Mouse (Mus musculus): ENCODE data around the gene Rbpms2. TPM values are rescaled to one million over a fixed set of nuclear protein-coding genes. Genes with fewer than 3 reads are reported as not detected.
A peak's percentile ranks its signal among the peaks of the same experiment; 100 is the strongest.

Rbpms2 gene
- total and polyA plus RNA-seq, 2 experiments, result 9.8 to 110 TPM

DNA sequence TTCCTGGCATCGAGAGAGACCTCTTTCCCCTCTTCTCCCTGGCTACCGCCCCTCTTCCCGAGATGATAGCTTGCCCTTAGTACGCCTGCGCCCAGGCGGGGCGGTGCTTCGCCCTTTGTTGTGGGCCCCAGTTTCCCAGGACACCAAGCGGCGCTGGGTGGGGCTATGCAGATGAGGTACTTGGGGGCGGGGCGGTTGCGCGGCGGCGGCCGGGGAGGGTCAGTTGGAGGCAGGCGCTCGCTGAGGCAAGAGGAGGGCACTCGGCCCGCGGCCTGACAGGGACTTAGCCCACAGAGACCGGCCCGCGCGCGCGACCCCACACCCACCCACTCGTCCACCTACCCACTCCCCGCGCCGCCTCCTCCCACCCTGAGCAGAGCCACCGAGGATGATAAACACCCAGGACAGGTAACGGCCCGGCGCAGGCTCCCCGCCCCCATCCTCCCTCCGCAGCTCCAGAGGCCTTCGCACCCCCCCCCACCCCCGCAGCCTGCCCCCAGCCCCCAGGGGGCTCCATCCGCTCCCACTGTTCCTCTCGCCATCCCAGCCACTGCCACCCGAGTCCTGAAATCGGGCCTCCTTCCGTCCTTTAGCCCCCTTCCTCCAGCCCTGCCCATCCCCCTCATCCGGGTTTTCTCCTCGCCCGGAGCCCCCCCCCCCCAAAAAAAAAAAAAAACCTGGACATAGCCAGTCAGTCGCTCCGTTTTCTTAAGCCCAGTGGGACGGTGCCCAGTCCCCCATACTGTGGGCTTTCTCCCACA lies 47.1 kb downstream of the Rbpms2 start:
- H3K36me3 ChIP-seq (ENCODE audit: control insufficient read depth, insufficient read depth, low read length), result no peaks in the 10 kb centered on the region
- peak; percentile 77 for DNase-seq (ENCODE audit: extremely low read depth, low read depth, low spot score)
- H3K27ac ChIP-seq (replicated peaks; ENCODE audit: insufficient read depth, low read depth, low read length), result peak overlapping the region; percentile 12; the same call in 1 of the 2 replicates
- peak overlapping the region; percentile 81 for H3K9ac ChIP-seq (ENCODE audit: low read depth, low read length)
- H3K79me2 ChIP-seq (ENCODE audit: control insufficient read depth, insufficient read depth, low read length), result peaks cover 14% of the 10 kb centered on the region; the same call in 1 of the 2 replicates
- peak overlapping the region; percentile 74 for H3K4me3 ChIP-seq (ENCODE audit: insufficient read depth, low read depth, low read length)
- H3K4me1 ChIP-seq (ENCODE audit: control insufficient read depth, insufficient read depth, low read length), result peaks cover 28% of the 10 kb centered on the region
- WGBS, result under 1% methylated on average over 38 of the region's 51 CpGs
- TF ChIP-seq CTCF (IDR thresholded peaks at IDR 0.05; ENCODE audit: low read depth, low read length) (no peak), POLR2A (IDR thresholded peaks at IDR 0.05; ENCODE audit: extremely low read depth, insufficient read depth, low read length) (peak; percentile 41; the same call in 1 of the 2 replicates)
- no peaks in the 10 kb centered on the region for H3K27me3 ChIP-seq (ENCODE audit: control insufficient read depth, insufficient read depth, low read length)

DNA sequence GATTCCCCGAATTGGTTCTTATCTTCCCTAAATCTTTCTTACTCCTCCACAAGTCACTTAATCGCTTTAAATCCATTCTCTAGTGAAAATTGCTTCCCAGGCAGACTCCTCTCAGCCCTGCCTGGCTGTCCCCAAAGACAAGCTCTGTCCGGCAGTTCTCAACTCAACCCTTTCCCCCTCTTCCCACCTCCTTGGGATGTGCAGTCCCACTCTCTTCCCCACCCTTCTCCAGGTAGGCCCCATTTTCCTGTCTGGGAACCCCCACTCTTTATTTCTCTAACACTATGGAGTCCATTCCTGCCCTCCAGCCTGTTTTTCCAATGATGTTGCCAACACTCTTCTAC lies 47.6 kb downstream of the Rbpms2 start:
- 16% methylated on average over 3 of the region's 3 CpGs for WGBS
- no peak for DNase-seq (ENCODE audit: extremely low read depth, low read depth, low spot score)
- peak overlapping the region; percentile 74 for H3K4me3 ChIP-seq (ENCODE audit: insufficient read depth, low read depth, low read length)
- peaks cover 16% of the 10 kb centered on the region; the same call in 1 of the 2 replicates for H3K79me2 ChIP-seq (ENCODE audit: control insufficient read depth, insufficient read depth, low read length)
- no peaks in the 10 kb centered on the region for H3K36me3 ChIP-seq (ENCODE audit: control insufficient read depth, insufficient read depth, low read length)
- H3K27ac ChIP-seq (replicated peaks; ENCODE audit: insufficient read depth, low read depth, low read length), result peak overlapping the region; percentile 12
- H3K27me3 ChIP-seq (ENCODE audit: control insufficient read depth, insufficient read depth, low read length), result no peaks in the 10 kb centered on the region
- no peak for TF ChIP-seq CTCF (IDR thresholded peaks at IDR 0.05; ENCODE audit: low read depth, low read length)
- no peak for TF ChIP-seq POLR2A (IDR thresholded peaks at IDR 0.05; ENCODE audit: extremely low read depth, insufficient read depth, low read length)
- peaks cover 26% of the 10 kb centered on the region for H3K4me1 ChIP-seq (ENCODE audit: control insufficient read depth, insufficient read depth, low read length)
- peak overlapping the region; percentile 81 for H3K9ac ChIP-seq (ENCODE audit: low read depth, low read length)

DNA sequence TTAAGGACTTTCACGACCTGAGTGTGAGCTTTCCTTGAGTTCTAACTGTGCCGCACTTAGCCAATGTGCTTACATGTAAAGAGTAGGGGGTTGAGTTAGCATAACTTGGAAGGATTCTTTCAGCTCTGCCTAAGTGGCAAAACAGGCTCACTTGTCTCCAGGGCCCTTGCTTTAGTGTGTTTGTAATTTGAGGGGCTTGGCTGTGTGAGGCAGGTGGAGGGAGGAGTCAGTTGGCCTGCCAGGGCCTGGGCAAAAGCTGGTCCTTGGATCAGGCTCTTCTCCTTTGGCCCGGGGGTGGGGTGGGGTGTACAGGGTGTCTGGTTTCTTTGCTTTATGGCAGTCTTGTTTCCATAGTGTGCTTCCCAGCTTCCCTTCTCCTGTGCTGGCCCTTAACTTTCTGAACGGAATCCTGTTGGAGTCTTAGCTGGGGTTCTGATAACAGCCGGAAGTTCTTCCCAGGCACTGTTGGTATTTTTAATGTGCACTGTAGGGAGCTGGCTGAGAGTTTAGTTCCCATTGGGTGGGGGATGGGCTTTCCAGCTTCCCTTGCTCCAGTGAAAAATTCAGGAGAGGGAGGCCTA lies 49.8 kb downstream of the Rbpms2 start:
- no peaks in the 10 kb centered on the region for H3K36me3 ChIP-seq (ENCODE audit: control insufficient read depth, insufficient read depth, low read length)
- H3K79me2 ChIP-seq (ENCODE audit: control insufficient read depth, insufficient read depth, low read length), result peaks cover 20% of the 10 kb centered on the region; the same call in 1 of the 2 replicates
- no peaks in the 10 kb centered on the region for H3K27me3 ChIP-seq (ENCODE audit: control insufficient read depth, insufficient read depth, low read length)
- H3K4me1 ChIP-seq (ENCODE audit: control insufficient read depth, insufficient read depth, low read length), result peaks cover 26% of the 10 kb centered on the region
- peak overlapping the region; percentile 76 for H3K27ac ChIP-seq (replicated peaks; ENCODE audit: insufficient read depth, low read depth, low read length)
- TF ChIP-seq POLR2A (IDR thresholded peaks at IDR 0.05; ENCODE audit: extremely low read depth, insufficient read depth, low read length) (no peak), CTCF (IDR thresholded peaks at IDR 0.05; ENCODE audit: low read depth, low read length) (no peak)
- peak overlapping the region; percentile 53 for H3K9ac ChIP-seq (ENCODE audit: low read depth, low read length)
- peak overlapping the region; percentile 40; the same call in 1 of the 2 replicates for H3K4me3 ChIP-seq (ENCODE audit: insufficient read depth, low read depth, low read length)
- WGBS, result 38% methylated on average over 5 of the region's 5 CpGs
- DNase-seq (ENCODE audit: extremely low read depth, low read depth, low spot score), result peak; percentile 38

DNA sequence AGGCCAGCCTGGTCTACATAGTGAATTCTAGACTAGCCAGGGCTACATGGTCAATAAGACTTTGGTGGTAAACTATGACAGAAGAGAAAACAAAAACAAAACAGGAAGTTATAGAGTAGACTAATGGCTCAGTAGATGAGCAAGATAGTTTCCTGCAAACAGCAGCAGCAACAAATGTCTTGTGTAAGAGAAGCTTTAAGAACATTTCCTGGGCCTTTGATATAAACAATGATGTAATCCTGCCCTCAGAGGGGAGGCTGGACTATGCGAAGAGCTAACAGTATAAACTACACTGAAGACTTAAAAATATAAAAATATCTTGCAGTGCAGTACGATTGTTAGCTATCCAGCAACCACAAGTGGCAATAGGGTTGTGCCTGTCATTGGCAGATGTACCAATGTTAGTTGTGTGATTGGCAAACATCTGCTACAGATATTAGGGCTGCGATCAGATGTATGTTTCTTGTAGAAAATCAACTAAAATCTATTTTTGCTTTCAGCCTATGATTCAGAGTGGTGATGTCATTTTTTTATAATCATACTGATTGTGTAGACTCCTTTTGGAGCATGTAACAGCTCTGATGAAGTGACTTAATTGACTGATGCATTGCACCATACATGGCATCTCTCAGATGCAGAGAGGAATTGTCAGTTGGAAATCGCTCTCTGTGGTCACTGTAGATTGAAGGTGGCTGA lies 51.6 kb downstream of the Rbpms2 start:
- TF ChIP-seq CTCF (IDR thresholded peaks at IDR 0.05; ENCODE audit: low read depth, low read length) (no peak), POLR2A (IDR thresholded peaks at IDR 0.05; ENCODE audit: extremely low read depth, insufficient read depth, low read length) (no peak)
- 50% methylated on average over 4 of the region's 4 CpGs for WGBS
- Histone ChIP-seq H3K9ac (ENCODE audit: low read depth, low read length) (no peak overlapping the region), H3K27me3 (ENCODE audit: control insufficient read depth, insufficient read depth, low read length) (no peaks in the 10 kb centered on the region), H3K27ac (replicated peaks; ENCODE audit: insufficient read depth, low read depth, low read length) (peak overlapping the region; percentile 42; the same call in 1 of the 2 replicates), H3K4me3 (ENCODE audit: insufficient read depth, low read depth, low read length) (no peak overlapping the region), H3K79me2 (ENCODE audit: control insufficient read depth, insufficient read depth, low read length) (peaks cover 27% of the 10 kb centered on the region; the same call in 1 of the 2 replicates), H3K36me3 (ENCODE audit: control insufficient read depth, insufficient read depth, low read length) (no peaks in the 10 kb centered on the region), H3K4me1 (ENCODE audit: control insufficient read depth, insufficient read depth, low read length) (peaks cover 24% of the 10 kb centered on the region)
- peak; percentile 37 for DNase-seq (ENCODE audit: extremely low read depth, low read depth, low spot score)

DNA sequence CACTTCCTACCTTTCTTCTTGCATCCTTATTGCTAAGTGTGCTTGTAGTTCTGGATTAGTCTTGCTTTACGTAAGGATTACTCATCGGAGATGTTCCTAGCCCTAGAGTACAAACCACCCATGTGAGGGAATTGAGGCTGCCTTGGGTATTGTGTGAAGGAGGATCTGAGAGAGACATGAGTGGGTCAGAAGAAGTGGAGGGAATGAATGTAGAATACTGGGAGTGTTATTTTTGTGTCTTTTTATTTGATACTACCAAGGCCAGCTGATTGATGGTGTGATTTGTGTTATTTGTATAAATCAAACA lies 52.1 kb downstream of the Rbpms2 start:
- DNase-seq (ENCODE audit: extremely low read depth, low read depth, low spot score), result no peak
- Histone ChIP-seq H3K4me3 (ENCODE audit: insufficient read depth, low read depth, low read length) (no peak overlapping the region), H3K27ac (replicated peaks; ENCODE audit: insufficient read depth, low read depth, low read length) (0 out of 2 replicates have a peak overlapping the region, but pooled peaks have one; percentile 18), H3K4me1 (ENCODE audit: control insufficient read depth, insufficient read depth, low read length) (peaks cover 24% of the 10 kb centered on the region), H3K79me2 (ENCODE audit: control insufficient read depth, insufficient read depth, low read length) (peaks cover 27% of the 10 kb centered on the region; the same call in 1 of the 2 replicates), H3K27me3 (ENCODE audit: control insufficient read depth, insufficient read depth, low read length) (no peaks in the 10 kb centered on the region), H3K9ac (ENCODE audit: low read depth, low read length) (no peak overlapping the region), H3K36me3 (ENCODE audit: control insufficient read depth, insufficient read depth, low read length) (peaks cover 5% of the 10 kb centered on the region; the same call in 1 of the 2 replicates)
- 90% methylated on average over 2 of the region's 2 CpGs for WGBS
- TF ChIP-seq POLR2A (IDR thresholded peaks at IDR 0.05; ENCODE audit: extremely low read depth, insufficient read depth, low read length), result no peak

All from liver, adult 2 months (tissue).